Mouse (Mus musculus) testis, adult 2 months (tissue): Measurements from ENCODE around the gene Prkcz. TPM values are rescaled to one million over a fixed set of nuclear protein-coding genes. Genes with fewer than 3 reads are reported as not detected.
A peak's percentile ranks its signal among the peaks of the same experiment; 100 is the strongest.

Experiments
- H3K27ac ChIP-seq: fragments of 200-500 bp; 2 replicates; pipeline ENCODE4 v1.5.1; 2012; ENCODE audit warnings: low read depth, low read length; ENCODE audit not compliant: control insufficient read depth, insufficient read depth
- H3K27me3 ChIP-seq: fragments of 200-500 bp; 2 replicates; pipeline ENCODE4 v1.6.1; 2012; ENCODE audit warnings: mild to moderate bottlenecking, low read length, moderate library complexity; ENCODE audit not compliant: control insufficient read depth, insufficient read depth
- H3K36me3 ChIP-seq: fragments of 200-500 bp; 2 replicates; pipeline ENCODE4 v1.6.1; 2012; ENCODE audit warnings: mild to moderate bottlenecking, low read length; ENCODE audit not compliant: control insufficient read depth, insufficient read depth
- H3K4me1 ChIP-seq: fragments of 200-500 bp; 2 replicates; pipeline ENCODE4 v1.6.1; 2012; ENCODE audit warnings: low read length; ENCODE audit not compliant: control insufficient read depth, insufficient read depth
- H3K4me3 ChIP-seq: fragments of 200-500 bp; 2 replicates; pipeline ENCODE4 v1.5.1; 2012; ENCODE audit warnings: low read depth, mild to moderate bottlenecking, low read length, moderate library complexity, mixed read lengths; ENCODE audit not compliant: control insufficient read depth
- CTCF ChIP-seq: fragments of 200-500 bp; IDR thresholded peaks from 2 replicates; pipeline ENCODE4 v1.5.1; 2012; ENCODE audit warnings: low read depth, mild to moderate bottlenecking, inconsistent platforms, low read length, moderate library complexity; ENCODE audit not compliant: control insufficient read depth, insufficient read depth, insufficient replicate concordance
- POLR2A ChIP-seq: fragments of 200-500 bp; IDR thresholded peaks from 2 replicates; pipeline ENCODE4 v1.6.1; 2012; ENCODE audit warnings: low read depth, mild to moderate bottlenecking, inconsistent platforms, low read length, moderate library complexity; ENCODE audit not compliant: control insufficient read depth
- polyA plus RNA-seq: library from polyadenylated mRNA; depleted of rRNA; stranded (reverse); fragments of >200 nt; gene quantifications from 2 replicates; pipeline ENCODE4 v1.2.3, GENCODE M21; 2012; rRNA removed

Prkcz gene
- polyA plus RNA-seq: 16.5 and 21.1 TPM in 2 replicates

DNA sequence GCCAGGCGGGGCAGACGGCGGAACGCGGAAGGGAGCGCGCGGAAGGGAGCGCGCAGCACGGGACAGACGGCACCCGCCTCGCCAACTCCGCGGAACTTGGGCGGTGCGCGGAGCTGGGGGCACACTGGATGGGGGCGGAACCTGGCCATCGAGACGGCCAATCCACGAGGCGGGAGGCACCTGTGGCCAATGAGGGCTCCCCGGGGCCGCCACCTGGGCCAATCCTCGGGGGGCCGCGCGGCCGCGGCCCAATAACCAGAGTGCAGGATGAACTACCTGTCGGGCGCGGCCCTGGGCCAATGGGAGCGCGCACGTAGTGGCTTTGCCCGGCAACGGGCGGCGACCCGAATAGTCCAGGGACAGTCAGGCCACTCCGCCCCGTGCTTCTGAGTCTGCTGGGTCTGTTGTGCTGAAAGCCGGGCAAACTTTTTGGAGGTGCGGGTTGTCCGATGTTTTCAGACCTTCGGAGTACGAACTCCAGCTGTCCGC, at the start of gene Prkcz:
Gene Prkcz, minus strand, starts transcription at position 59 of the 489 bp plus-strand sequence.
- Histone ChIP-seq H3K27me3 (no peaks in the 10 kb centered on the region), H3K4me1 (peaks cover 25% of the 10 kb centered on the region), H3K4me3 (peak within 1 kb of the TSS; percentile 79), H3K27ac (no peak within 1 kb of the TSS), H3K36me3 (no peaks in the 10 kb centered on the region)
- peak; percentile 57 for TF ChIP-seq POLR2A
- TF ChIP-seq CTCF: no peak

DNA sequence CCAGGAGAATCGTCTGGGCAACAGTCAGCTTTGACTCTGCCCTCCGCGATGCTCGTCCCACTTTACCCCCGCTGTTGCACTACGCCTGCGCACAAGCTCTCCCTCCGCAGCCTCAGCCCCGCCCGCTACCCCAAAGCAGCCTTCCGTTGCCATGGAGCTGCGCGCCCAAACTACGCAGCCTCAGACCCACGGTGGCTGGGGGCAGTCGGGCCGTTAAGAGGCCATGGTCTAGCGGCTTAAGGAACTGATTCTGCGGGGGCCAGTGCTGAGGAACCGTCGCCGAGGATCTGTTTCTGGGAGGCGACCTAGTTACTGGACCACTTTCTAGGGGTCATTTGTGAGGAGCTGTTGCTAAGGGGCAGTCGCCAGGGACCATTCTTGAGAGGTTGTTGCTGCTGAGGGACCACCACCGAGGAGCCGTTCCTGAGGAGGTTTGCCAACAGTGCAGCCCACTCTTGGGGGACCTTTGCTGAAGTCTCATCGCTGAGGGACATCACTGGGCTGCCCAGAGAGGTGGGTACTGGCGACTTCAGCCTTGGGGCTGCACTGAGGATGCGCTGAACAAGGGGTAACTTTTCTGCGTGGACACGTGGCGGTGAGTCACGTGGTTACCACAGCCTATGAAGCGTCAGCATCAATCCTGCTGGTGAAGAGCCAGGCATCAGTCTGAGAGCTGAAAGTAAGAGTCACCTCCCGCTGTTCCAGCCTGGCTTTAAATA, 48.1 kb upstream of the Prkcz start, which contains the start of gene Cfap74:
Gene Cfap74, plus strand, starts transcription at position 133 of the 719 bp plus-strand sequence.
- Histone ChIP-seq H3K36me3 (no peaks in the 10 kb centered on the region; the same call in 1 of the 2 replicates), H3K27ac (peak within 1 kb of the TSS; percentile 86), H3K27me3 (no peaks in the 10 kb centered on the region), H3K4me3 (peak within 1 kb of the TSS; percentile 88), H3K4me1 (peaks cover 3% of the 10 kb centered on the region)
- no peak for TF ChIP-seq CTCF
- peak; percentile 83 for TF ChIP-seq POLR2A

DNA sequence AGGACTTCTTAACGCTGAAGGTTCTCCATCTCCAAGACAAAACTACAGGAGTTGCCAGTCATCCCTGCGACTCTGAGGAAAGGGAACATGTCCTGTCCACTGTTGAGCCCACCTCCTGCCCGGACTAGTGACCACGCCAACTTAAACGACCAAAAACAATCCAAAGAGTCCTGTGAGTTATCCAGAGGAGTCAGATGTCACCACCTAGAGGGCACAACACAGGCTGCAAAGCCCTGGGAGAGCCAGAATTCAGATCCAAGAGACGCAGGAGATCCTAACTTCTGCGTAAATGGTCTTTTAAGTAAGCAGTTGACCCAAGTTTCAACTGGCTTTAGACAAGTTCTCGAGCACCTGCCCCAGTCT, 47.5 kb upstream of the Prkcz start:
- H3K27me3 ChIP-seq: no peaks in the 10 kb centered on the region
- no peak for TF ChIP-seq POLR2A
- H3K4me1 ChIP-seq: peaks cover 3% of the 10 kb centered on the region
- peak overlapping the region; percentile 88 for H3K4me3 ChIP-seq
- peak overlapping the region; percentile 86 for H3K27ac ChIP-seq
- no peaks in the 10 kb centered on the region; the same call in 1 of the 2 replicates for H3K36me3 ChIP-seq

DNA sequence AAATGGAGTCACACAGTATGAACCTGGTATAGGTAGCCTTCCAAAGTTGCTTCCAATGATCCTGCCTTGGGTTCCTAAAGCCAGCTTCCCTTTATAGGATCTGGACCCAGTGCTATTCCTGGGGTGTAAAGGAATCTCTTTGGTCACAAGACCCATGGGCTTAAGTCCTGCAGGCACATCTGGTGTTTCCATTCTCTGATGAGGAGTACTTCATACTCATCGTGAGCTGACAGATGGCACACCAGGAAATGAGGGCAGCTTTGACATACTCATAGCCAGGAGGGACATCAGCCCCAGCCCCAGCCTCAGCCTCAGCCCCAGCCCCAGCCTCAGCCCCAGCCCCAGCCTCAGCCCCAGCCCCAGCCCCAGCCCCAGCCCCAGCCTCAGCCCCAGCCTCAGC, 41.3 kb upstream of the Prkcz start:
- Histone ChIP-seq H3K4me3 (no peak overlapping the region), H3K27ac (no peak overlapping the region), H3K36me3 (no peaks in the 10 kb centered on the region), H3K27me3 (no peaks in the 10 kb centered on the region), H3K4me1 (peaks cover 7% of the 10 kb centered on the region)
- TF ChIP-seq CTCF (no peak), POLR2A (no peak)

DNA sequence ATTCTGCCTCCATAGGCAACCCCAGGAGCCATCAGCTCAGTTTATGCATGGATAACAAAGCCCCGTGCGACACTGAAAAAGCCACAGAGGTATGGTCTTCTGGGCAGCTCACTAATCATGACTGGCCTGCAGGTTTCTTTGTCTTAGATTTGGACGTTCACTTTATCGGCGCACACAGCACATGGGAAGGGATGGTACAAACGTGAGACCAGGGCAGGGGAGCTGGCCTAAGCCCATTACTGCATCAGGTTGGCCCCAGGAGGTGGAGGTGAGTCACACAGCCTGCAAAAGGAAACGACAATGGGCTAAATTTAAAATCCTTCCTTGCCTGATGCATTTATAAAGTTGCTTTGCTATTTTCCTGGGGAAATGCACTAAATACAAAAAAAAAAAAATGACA, 40.0 kb upstream of the Prkcz start:
- TF ChIP-seq POLR2A: no peak
- no peak for TF ChIP-seq CTCF
- Histone ChIP-seq H3K27me3 (no peaks in the 10 kb centered on the region), H3K36me3 (no peaks in the 10 kb centered on the region), H3K27ac (no peak overlapping the region), H3K4me3 (no peak overlapping the region), H3K4me1 (peaks cover 11% of the 10 kb centered on the region)

DNA sequence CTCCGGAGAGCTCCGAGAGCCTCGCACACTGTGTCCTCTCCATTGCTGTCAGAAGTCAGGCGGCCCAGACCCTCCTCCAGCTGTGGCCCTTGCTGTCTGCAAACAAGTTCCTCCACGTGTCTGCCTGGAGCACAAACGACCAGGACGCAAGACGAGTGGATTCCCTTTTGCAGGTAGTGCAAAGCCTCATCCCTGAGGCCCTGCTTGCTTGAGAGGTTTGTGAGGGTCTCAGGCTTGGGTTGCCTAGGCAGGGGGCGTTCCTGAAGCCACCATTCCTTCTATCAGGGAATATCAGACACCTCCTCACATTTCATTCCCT, 37.0 kb upstream of the Prkcz start:
- no peaks in the 10 kb centered on the region for H3K27me3 ChIP-seq
- TF ChIP-seq POLR2A (no peak), CTCF (no peak)
- no peak overlapping the region for H3K27ac ChIP-seq
- H3K36me3 ChIP-seq: no peaks in the 10 kb centered on the region
- H3K4me3 ChIP-seq: no peak overlapping the region; the same call in 1 of the 2 replicates
- peaks cover 11% of the 10 kb centered on the region for H3K4me1 ChIP-seq

DNA sequence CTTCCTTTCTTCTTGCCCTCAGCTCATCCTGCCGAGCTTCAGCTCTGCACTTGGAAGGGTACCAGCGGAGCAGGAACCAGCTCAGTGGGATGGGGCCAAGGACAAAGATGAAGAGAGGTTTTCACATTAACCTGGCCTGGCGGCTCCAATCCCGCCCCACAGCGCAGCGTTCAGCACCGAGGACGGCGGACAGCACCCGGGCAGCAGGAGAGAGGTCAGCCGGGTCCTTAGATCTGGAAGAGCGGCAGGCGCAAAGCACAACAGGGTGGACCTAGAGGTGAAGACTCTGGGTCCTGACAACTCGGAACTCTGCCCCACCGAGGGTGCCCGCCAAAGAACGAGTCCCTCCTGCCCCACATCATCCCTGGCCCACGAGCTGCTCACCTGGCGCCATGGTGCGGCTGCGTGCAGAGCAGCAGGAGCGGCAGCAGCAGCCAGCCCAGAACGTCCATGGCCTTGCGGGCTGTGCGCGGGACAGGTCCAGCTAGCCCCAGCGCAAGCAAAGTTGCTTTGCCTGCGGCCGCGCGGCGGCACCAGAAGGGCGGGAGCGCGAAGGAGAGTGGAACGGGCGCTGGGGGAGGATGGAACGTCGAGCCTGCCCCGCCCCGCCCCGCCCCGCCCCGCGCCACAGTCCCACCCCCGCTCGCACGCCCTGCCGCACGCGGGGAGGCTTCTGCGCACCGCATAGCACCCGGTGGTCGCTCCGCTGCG, 36.5 kb upstream of the Prkcz start, which contains the start of gene Gabrd:
Gene Gabrd, minus strand, starts transcription at position 602 of the 711 bp plus-strand sequence.
- Histone ChIP-seq H3K27ac (no peak within 1 kb of the TSS), H3K4me1 (peaks cover 11% of the 10 kb centered on the region), H3K36me3 (no peaks in the 10 kb centered on the region), H3K4me3 (peak within 1 kb of the TSS; percentile 56), H3K27me3 (no peaks in the 10 kb centered on the region)
- TF ChIP-seq CTCF (no peak), POLR2A (no peak)
